Mouse (Mus musculus): ENCODE data around the gene Cacna1b. TPM values are rescaled to one million over a fixed set of nuclear protein-coding genes. Genes with fewer than 3 reads are reported as not detected.

Gene Cacna1b
- polyA plus RNA-seq, 1 experiment from 2014 or later = 0.06 TPM

DNA sequence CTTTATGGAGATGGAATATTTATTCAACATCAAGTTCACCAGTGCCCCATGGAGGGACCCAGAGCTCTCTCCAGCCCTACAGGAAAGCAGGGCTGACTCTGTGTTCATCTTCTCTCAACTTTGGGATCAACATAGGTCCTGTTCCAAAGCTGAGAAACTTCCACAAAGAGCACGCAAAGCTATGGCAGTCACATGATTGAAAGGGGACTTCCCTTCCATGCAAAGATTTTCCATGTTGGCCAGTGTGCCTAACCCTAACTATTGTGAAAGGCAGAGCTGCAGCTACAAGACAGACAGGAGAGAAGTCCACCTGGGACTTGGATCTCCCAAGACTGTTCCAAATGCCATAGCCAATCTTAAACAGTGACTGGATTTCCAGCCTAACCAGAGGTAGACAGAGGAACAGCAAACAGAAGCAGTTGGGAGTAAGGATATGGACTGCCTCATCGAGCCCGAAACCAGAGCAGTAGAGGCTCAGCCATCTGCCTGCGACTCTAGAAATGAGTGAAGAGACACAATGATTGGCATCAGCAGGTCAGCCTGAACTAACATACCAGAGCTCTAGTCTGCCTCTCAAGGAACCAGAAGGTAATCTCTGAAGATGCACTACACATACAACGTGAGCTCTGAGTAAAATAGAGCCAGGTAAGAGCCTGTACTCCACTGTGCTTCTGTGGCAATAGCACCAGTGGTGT lies 116.4 kb downstream of the Cacna1b start:
- no peaks in the 10 kb centered on the region for H3K9me3 ChIP-seq (replicated peaks; ENCODE audit: control insufficient read depth, low read length)
- whole genome bisulfite sequencing (ENCODE audit: insufficient replicate concordance) = 64% methylated on average over 5 of the region's 5 CpGs
- no peak overlapping the region for H3K4me3 ChIP-seq (ENCODE audit: low read depth, low read length)
- no peaks in the 10 kb centered on the region for H3K27me3 ChIP-seq (ENCODE audit: control insufficient read depth, insufficient read depth, low read depth, low read length)
- H3K4me1 ChIP-seq (ENCODE audit: control insufficient read depth, low read depth, low read length) = no peaks in the 10 kb centered on the region
- H3K36me3 ChIP-seq (ENCODE audit: control insufficient read depth, insufficient read depth) = no peaks in the 10 kb centered on the region
- no peak overlapping the region for H3K4me2 ChIP-seq (ENCODE audit: low read depth, low read length)
- no peak overlapping the region for H3K9ac ChIP-seq (ENCODE audit: low read depth, low read length)
- no peak overlapping the region for H3K27ac ChIP-seq (ENCODE audit: low read length)
- ATAC-seq (ENCODE audit: low read depth) = no peak

DNA sequence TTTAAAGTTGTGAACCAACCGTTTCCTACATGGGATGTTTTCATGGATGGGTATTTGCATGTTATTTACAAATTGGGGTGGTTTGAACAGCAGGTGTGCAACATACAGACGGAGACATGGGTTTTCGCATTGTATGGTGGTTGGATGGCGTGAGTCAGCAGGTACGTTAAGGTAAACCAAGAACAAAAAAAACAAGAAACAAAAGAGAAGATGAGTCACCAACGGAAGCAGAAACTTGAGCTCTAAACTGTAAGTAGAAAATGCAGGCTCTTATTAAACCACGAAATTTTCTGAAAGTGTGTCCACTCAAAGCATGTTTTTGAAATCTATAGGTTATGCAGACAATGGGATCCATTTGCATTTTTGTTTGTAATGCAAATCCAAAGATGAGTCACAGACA lies 120.1 kb downstream of the Cacna1b start:
- Histone ChIP-seq H3K27ac (ENCODE audit: low read length) (no peak overlapping the region), H3K4me2 (ENCODE audit: low read depth, low read length) (no peak overlapping the region), H3K4me1 (ENCODE audit: control insufficient read depth, low read depth, low read length) (no peaks in the 10 kb centered on the region), H3K36me3 (ENCODE audit: control insufficient read depth, insufficient read depth) (no peaks in the 10 kb centered on the region), H3K4me3 (ENCODE audit: low read depth, low read length) (no peak overlapping the region), H3K9ac (ENCODE audit: low read depth, low read length) (no peak overlapping the region), H3K27me3 (ENCODE audit: control insufficient read depth, insufficient read depth, low read depth, low read length) (no peaks in the 10 kb centered on the region), H3K9me3 (replicated peaks; ENCODE audit: control insufficient read depth, low read length) (no peaks in the 10 kb centered on the region)
- 62% methylated on average over 7 of the region's 7 CpGs for WGBS (ENCODE audit: insufficient replicate concordance)
- no peak for ATAC-seq (ENCODE audit: low read depth)

- Histone ChIP-seq H3K4me1 (ENCODE audit: control insufficient read depth, low read depth, low read length) (no peaks in the 10 kb centered on the region), H3K27me3 (ENCODE audit: control insufficient read depth, insufficient read depth, low read depth, low read length) (no peaks in the 10 kb centered on the region), H3K4me2 (ENCODE audit: low read depth, low read length) (no peak overlapping the region), H3K9ac (ENCODE audit: low read depth, low read length) (no peak overlapping the region), H3K27ac (ENCODE audit: low read length) (no peak overlapping the region), H3K9me3 (replicated peaks; ENCODE audit: control insufficient read depth, low read length) (no peaks in the 10 kb centered on the region), H3K4me3 (ENCODE audit: low read depth, low read length) (no peak overlapping the region), H3K36me3 (ENCODE audit: control insufficient read depth, insufficient read depth) (no peaks in the 10 kb centered on the region)
- ATAC-seq (ENCODE audit: low read depth) = no peak
- WGBS (ENCODE audit: insufficient replicate concordance) = 60% methylated on average over 14 of the region's 14 CpGs
Observed at GRCm38 (mm10) chr2:24638102-24638954, 124.6 kb downstream of the Cacna1b start.

DNA sequence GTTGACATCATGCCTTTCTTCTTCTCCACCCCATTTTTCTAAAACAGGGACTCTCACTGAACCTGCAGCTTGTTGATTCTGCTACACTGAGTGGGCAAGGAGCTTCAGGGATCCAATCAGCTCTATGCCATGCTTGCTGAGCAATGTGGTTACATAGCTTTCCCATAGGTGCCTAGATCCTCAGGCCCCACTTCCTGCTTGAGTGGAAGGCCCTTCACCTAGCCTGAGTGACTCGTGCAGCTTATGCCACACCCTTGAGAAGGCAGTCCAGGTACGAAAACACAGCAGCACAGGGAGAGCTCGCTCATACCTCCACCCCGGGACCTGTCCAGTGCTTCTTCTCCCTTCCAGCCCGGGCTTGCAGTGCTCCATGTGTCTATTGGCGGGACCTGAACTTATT lies 129.3 kb downstream of the Cacna1b start:
- no peaks in the 10 kb centered on the region for H3K9me3 ChIP-seq (replicated peaks; ENCODE audit: control insufficient read depth, low read length)
- WGBS (ENCODE audit: insufficient replicate concordance) = 64% methylated on average over 6 of the region's 6 CpGs

DNA sequence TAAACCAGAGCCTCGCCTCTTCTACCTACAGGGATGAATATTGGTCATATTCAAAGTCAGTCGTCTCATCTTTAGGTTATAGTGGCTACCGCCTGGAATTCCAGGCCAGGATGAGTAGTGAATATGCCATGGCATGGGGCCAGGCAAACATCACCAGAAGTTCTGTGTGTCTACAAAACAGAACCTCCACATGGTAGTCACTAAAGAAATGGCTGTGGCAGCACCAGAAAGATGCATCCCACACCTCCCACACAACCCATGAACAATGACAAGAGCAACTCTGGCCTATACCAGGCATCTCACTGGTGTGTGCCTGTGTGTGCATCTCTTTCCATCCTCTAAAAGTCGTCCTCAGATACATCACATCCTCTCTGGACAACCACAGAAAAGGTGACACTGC lies 145.8 kb downstream of the Cacna1b start:
- WGBS (ENCODE audit: insufficient replicate concordance) = 60% methylated on average over 4 of the region's 4 CpGs
- Histone ChIP-seq H3K4me1 (ENCODE audit: control insufficient read depth, low read depth, low read length) (no peaks in the 10 kb centered on the region), H3K9ac (ENCODE audit: low read depth, low read length) (no peak overlapping the region), H3K36me3 (ENCODE audit: control insufficient read depth, insufficient read depth) (no peaks in the 10 kb centered on the region), H3K27me3 (ENCODE audit: control insufficient read depth, insufficient read depth, low read depth, low read length) (no peaks in the 10 kb centered on the region), H3K4me3 (ENCODE audit: low read depth, low read length) (no peak overlapping the region), H3K9me3 (replicated peaks; ENCODE audit: control insufficient read depth, low read length) (no peaks in the 10 kb centered on the region), H3K27ac (ENCODE audit: low read length) (no peak overlapping the region), H3K4me2 (ENCODE audit: low read depth, low read length) (no peak overlapping the region)
- no peak for ATAC-seq (ENCODE audit: low read depth)

More for the DNA sequence above, 129.3 kb downstream of the Cacna1b start:
- no peaks in the 10 kb centered on the region for H3K4me1 ChIP-seq (ENCODE audit: control insufficient read depth, low read depth, low read length)
- H3K27ac ChIP-seq (ENCODE audit: low read length) = no peak overlapping the region
- H3K9ac ChIP-seq (ENCODE audit: low read depth, low read length) = no peak overlapping the region
- no peaks in the 10 kb centered on the region for H3K36me3 ChIP-seq (ENCODE audit: control insufficient read depth, insufficient read depth)
- H3K27me3 ChIP-seq (ENCODE audit: control insufficient read depth, insufficient read depth, low read depth, low read length) = no peaks in the 10 kb centered on the region
- H3K4me2 ChIP-seq (ENCODE audit: low read depth, low read length) = no peak overlapping the region
- no peak overlapping the region for H3K4me3 ChIP-seq (ENCODE audit: low read depth, low read length)
- no peak for ATAC-seq (ENCODE audit: low read depth)

GRCm38 (mm10) chr2:24609789-24610188 lies 153.2 kb downstream of the Cacna1b start:
- Histone ChIP-seq H3K27ac (ENCODE audit: low read length) (no peak overlapping the region), H3K4me3 (ENCODE audit: low read depth, low read length) (no peak overlapping the region), H3K9me3 (replicated peaks; ENCODE audit: control insufficient read depth, low read length) (no peaks in the 10 kb centered on the region), H3K27me3 (ENCODE audit: control insufficient read depth, insufficient read depth, low read depth, low read length) (no peaks in the 10 kb centered on the region), H3K9ac (ENCODE audit: low read depth, low read length) (no peak overlapping the region), H3K4me2 (ENCODE audit: low read depth, low read length) (no peak overlapping the region), H3K4me1 (ENCODE audit: control insufficient read depth, low read depth, low read length) (no peaks in the 10 kb centered on the region), H3K36me3 (ENCODE audit: control insufficient read depth, insufficient read depth) (no peaks in the 10 kb centered on the region)
- 67% methylated on average over 7 of the region's 7 CpGs for WGBS (ENCODE audit: insufficient replicate concordance)
- no peak for ATAC-seq (ENCODE audit: low read depth)

- Histone ChIP-seq H3K4me3 (ENCODE audit: low read depth, low read length) (no peak overlapping the region), H3K27me3 (ENCODE audit: control insufficient read depth, insufficient read depth, low read depth, low read length) (no peaks in the 10 kb centered on the region), H3K9ac (ENCODE audit: low read depth, low read length) (no peak overlapping the region), H3K9me3 (replicated peaks; ENCODE audit: control insufficient read depth, low read length) (no peaks in the 10 kb centered on the region), H3K36me3 (ENCODE audit: control insufficient read depth, insufficient read depth) (no peaks in the 10 kb centered on the region), H3K4me1 (ENCODE audit: control insufficient read depth, low read depth, low read length) (no peaks in the 10 kb centered on the region), H3K27ac (ENCODE audit: low read length) (no peak overlapping the region), H3K4me2 (ENCODE audit: low read depth, low read length) (no peak overlapping the region)
- 10% methylated on average over 7 of the region's 7 CpGs for WGBS (ENCODE audit: insufficient replicate concordance)
- ATAC-seq (ENCODE audit: low read depth) = no peak
Observed at GRCm38 (mm10) chr2:24608765-24609138, 154.2 kb downstream of the Cacna1b start.

DNA sequence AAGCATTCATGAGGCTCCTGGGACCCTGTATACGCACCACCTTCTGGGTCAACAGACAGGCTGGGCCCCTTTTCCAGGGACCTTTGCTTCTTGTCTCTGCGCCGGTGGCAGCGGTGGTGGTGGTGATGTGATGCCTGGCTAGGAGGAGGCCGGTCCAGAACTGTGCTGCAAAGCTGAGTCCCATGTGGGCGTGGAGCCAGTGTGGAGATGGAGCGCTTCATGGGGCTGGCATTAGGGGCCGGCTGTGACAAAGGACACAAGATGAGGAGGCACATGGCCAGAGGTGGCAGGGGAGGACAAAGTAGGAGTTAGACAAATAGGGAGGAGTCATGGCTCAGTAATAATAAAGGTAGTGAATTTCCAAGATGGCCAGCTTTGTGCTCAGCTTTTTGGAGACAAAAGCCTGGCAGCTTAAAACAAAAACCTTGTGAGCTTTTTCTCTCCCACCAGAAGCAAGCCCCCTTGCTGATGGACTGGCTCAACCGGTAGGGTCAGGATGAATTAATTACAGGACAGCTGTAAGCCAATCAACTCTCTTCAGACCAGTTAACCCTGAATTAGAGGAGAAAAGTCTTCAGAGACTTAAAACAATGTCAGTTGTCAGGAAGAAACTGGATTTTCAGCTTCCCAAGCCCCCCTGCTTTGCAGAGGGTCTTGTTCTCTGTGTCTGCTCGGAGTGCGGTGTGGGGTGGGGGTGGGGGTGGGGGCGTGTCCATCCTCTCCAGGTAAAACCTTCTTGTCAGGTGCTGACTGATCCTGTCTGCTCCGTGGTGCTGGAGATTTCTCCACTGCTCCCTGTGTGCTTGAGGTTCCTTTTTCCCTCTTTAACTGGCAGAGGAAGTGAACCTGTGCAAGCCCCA lies 154.8 kb downstream of the Cacna1b start:
- Histone ChIP-seq H3K9me3 (replicated peaks; ENCODE audit: control insufficient read depth, low read length) (no peaks in the 10 kb centered on the region), H3K36me3 (ENCODE audit: control insufficient read depth, insufficient read depth) (no peaks in the 10 kb centered on the region), H3K4me2 (ENCODE audit: low read depth, low read length) (no peak overlapping the region), H3K27ac (ENCODE audit: low read length) (no peak overlapping the region), H3K4me3 (ENCODE audit: low read depth, low read length) (no peak overlapping the region), H3K9ac (ENCODE audit: low read depth, low read length) (no peak overlapping the region), H3K27me3 (ENCODE audit: control insufficient read depth, insufficient read depth, low read depth, low read length) (no peaks in the 10 kb centered on the region), H3K4me1 (ENCODE audit: control insufficient read depth, low read depth, low read length) (no peaks in the 10 kb centered on the region)
- ATAC-seq (ENCODE audit: low read depth) = no peak
- WGBS (ENCODE audit: insufficient replicate concordance) = 28% methylated on average over 13 of the region's 13 CpGs
